Mouse (Mus musculus) c-Kit-negative CD71-positive TER-119-positive erythroid progenitor cells, embryonic 14.5 days (primary cell): ENCODE measurements around the gene Trio.

Experiments used
- DNase-seq: peaks from one replicate; pipeline ENCODE4 v3.0.0-alpha.2; 2013; ENCODE audit warnings: low read depth, low spot score

Gene Trio

GRCm38 (mm10) chr15:27944898-27945297 lies 80.8 kb downstream of the Trio start:
- DNase-seq = no peak

- no peak for DNase-seq
These were observed 82.0 kb downstream of the Trio start for GRCm38 (mm10) chr15:27943486-27944195.

GRCm38 (mm10) chr15:27942148-27942847 lies 83.3 kb downstream of the Trio start:
- no peak for DNase-seq

- DNase-seq = no peak
These were observed 84.2 kb downstream of the Trio start for GRCm38 (mm10) chr15:27941441-27941840.

GRCm38 (mm10) chr15:27941020-27941419 lies 84.6 kb downstream of the Trio start:
- DNase-seq = no peak

GRCm38 (mm10) chr15:27940032-27940431 lies 85.6 kb downstream of the Trio start:
- DNase-seq = no peak

GRCm38 (mm10) chr15:27938886-27939285 lies 86.8 kb downstream of the Trio start:
- DNase-seq = no peak

- no peak for DNase-seq
These were observed 87.5 kb downstream of the Trio start for GRCm38 (mm10) chr15:27937861-27938833.

GRCm38 (mm10) chr15:27937003-27937860 lies 88.4 kb downstream of the Trio start:
- no peak for DNase-seq

GRCm38 (mm10) chr15:27935772-27936746 lies 89.6 kb downstream of the Trio start:
- no peak for DNase-seq

- DNase-seq = no peak
These were observed 92.4 kb downstream of the Trio start for GRCm38 (mm10) chr15:27933270-27933669.

GRCm38 (mm10) chr15:27931891-27932290 lies 93.8 kb downstream of the Trio start:
- no peak for DNase-seq

GRCm38 (mm10) chr15:27931459-27931858 lies 94.2 kb downstream of the Trio start:
- DNase-seq = no peak

GRCm38 (mm10) chr15:27927614-27928013 lies 98.0 kb downstream of the Trio start:
- no peak for DNase-seq

GRCm38 (mm10) chr15:27926941-27927340 lies 98.7 kb downstream of the Trio start:
- no peak for DNase-seq

- no peak for DNase-seq
These were observed 99.2 kb downstream of the Trio start for GRCm38 (mm10) chr15:27926450-27926849.

- no peak for DNase-seq
These were observed 99.8 kb downstream of the Trio start for GRCm38 (mm10) chr15:27925865-27926264.

- DNase-seq = no peak
These were observed 100.5 kb downstream of the Trio start for GRCm38 (mm10) chr15:27925004-27925635.

GRCm38 (mm10) chr15:27923987-27924341 lies 101.7 kb downstream of the Trio start:
- DNase-seq = no peak
